Mouse (Mus musculus): Measurements from ENCODE around the gene Gm973.
A peak's percentile ranks its signal among the peaks of the same experiment; 100 is the strongest.
"Not testable (repeated sequence)": the region's sequence is repeated elsewhere in the genome, so short reads cannot be mapped to it uniquely, and the experiment has no call there.

The Gm973 gene

GRCm38 (mm10) chr1:59633056-59633455 is 117.0 kb downstream of the Gm973 start:
- no peak for DNase-seq

- no peak for DNase-seq
Measured at GRCm38 (mm10) chr1:59636349-59636748, 120.3 kb downstream of the Gm973 start.

GRCm38 (mm10) chr1:59638371-59638770 is 122.3 kb downstream of the Gm973 start:
- DNase-seq = no peak

GRCm38 (mm10) chr1:59642488-59642887 is 126.4 kb downstream of the Gm973 start:
- DNase-seq = no peak

- DNase-seq = not testable (repeated sequence)
Measured at GRCm38 (mm10) chr1:59646502-59646901, 130.4 kb downstream of the Gm973 start.

- DNase-seq = no peak
Measured at GRCm38 (mm10) chr1:59651201-59651819, 135.2 kb downstream of the Gm973 start.

- DNase-seq = no peak
Measured at GRCm38 (mm10) chr1:59653243-59653911, 137.3 kb downstream of the Gm973 start.

GRCm38 (mm10) chr1:59656244-59657171 is 140.4 kb downstream of the Gm973 start:
- DNase-seq = no peak

GRCm38 (mm10) chr1:59663456-59664135 is 147.5 kb downstream of the Gm973 start:
- DNase-seq = no peak

- no peak for DNase-seq
Measured at GRCm38 (mm10) chr1:59668871-59669270, 152.8 kb downstream of the Gm973 start.

GRCm38 (mm10) chr1:59669962-59670630 is 154.0 kb downstream of the Gm973 start:
- DNase-seq = no peak

- peak; percentile 97 for DNase-seq
Measured at GRCm38 (mm10) chr1:59670641-59671168, 154.6 kb downstream of the Gm973 start, which contains the start of gene Sumo1. Sumo1 (minus strand) TSS chr1:59670834.

GRCm38 (mm10) chr1:59673661-59674060 is 157.6 kb downstream of the Gm973 start:
- no peak for DNase-seq

- no peak for DNase-seq
Measured at GRCm38 (mm10) chr1:59683926-59684818, 168.1 kb downstream of the Gm973 start.

GRCm38 (mm10) chr1:59684819-59685755 is 169.0 kb downstream of the Gm973 start, which contains the start of gene Nop58:
Nop58 (plus strand) TSS chr1:59684971.
- DNase-seq = peak; percentile 99
